Mouse (Mus musculus): Measurements from ENCODE around the gene Gcdh. TPM values are rescaled to one million over a fixed set of nuclear protein-coding genes. Genes with fewer than 3 reads are reported as not detected.

The Gcdh gene
- polyA plus RNA-seq, 1 experiment from 2014 or later: 44.7 TPM

- peak within 1 kb of the TSS; percentile 86 for H3K27ac ChIP-seq
- DNase-seq: peak; percentile 82
- WGBS (ENCODE audit: insufficient replicate concordance): 8% methylated on average over 44 of the region's 46 CpGs
- H3K9ac ChIP-seq: peak within 1 kb of the TSS; percentile 82
- ATAC-seq (ENCODE audit: low read depth): peak; percentile 72
- no peaks in the 10 kb centered on the region for H3K9me3 ChIP-seq (replicated peaks)
- peak within 1 kb of the TSS; percentile 100 for H3K4me2 ChIP-seq
- H3K4me1 ChIP-seq (replicated peaks): peaks cover 48% of the 10 kb centered on the region
- peaks cover 40% of the 10 kb centered on the region for H3K36me3 ChIP-seq
- peak within 1 kb of the TSS; percentile 70 for H3K4me3 ChIP-seq (replicated peaks)
- H3K27me3 ChIP-seq: no peaks in the 10 kb centered on the region
Measured at GRCm38 (mm10) chr8:84871376-84872308, 22.1 kb downstream of the Gcdh start, which contains the start of gene Syce2. Gene Syce2, plus strand, starts transcription at chr8:84872111.

- H3K36me3 ChIP-seq: peaks cover 38% of the 10 kb centered on the region
- H3K4me2 ChIP-seq: peak within 1 kb of the TSS; percentile 86
- H3K9me3 ChIP-seq (replicated peaks): no peaks in the 10 kb centered on the region
- ATAC-seq (ENCODE audit: low read depth): peak; percentile 89
- no peaks in the 10 kb centered on the region for H3K27me3 ChIP-seq
- WGBS (ENCODE audit: insufficient replicate concordance): under 1% methylated on average over 39 of the region's 39 CpGs
- H3K9ac ChIP-seq: peak within 1 kb of the TSS; percentile 88
- peak within 1 kb of the TSS; percentile 83 for H3K27ac ChIP-seq
- peak; percentile 89 for DNase-seq
- peaks cover 30% of the 10 kb centered on the region for H3K4me1 ChIP-seq (replicated peaks)
- peak within 1 kb of the TSS; percentile 79 for H3K4me3 ChIP-seq (replicated peaks)
Measured at GRCm38 (mm10) chr8:84856864-84857441, 36.8 kb downstream of the Gcdh start, which contains the start of gene Farsa. Gene Farsa, plus strand, starts transcription at chr8:84856989.

- Histone ChIP-seq H3K27me3 (no peaks in the 10 kb centered on the region), H3K4me2 (no peak overlapping the region; the same call in 1 of the 2 replicates), H3K4me3 (replicated peaks) (peak overlapping the region; percentile 79), H3K4me1 (replicated peaks) (peaks cover 27% of the 10 kb centered on the region), H3K9me3 (replicated peaks) (no peaks in the 10 kb centered on the region), H3K27ac (no peak overlapping the region), H3K36me3 (peaks cover 33% of the 10 kb centered on the region), H3K9ac (no peak overlapping the region)
- WGBS (ENCODE audit: insufficient replicate concordance): 89% methylated on average over 3 of the region's 3 CpGs
- DNase-seq: no peak
- ATAC-seq (ENCODE audit: low read depth): peak; percentile 4; the same call in 1 of the 2 replicates
Measured at GRCm38 (mm10) chr8:84856434-84856833, 37.3 kb downstream of the Gcdh start.

- peak overlapping the region; percentile 82 for H3K9ac ChIP-seq
- 9% methylated on average over 6 of the region's 6 CpGs for WGBS (ENCODE audit: insufficient replicate concordance)
Measured at GRCm38 (mm10) chr8:84847684-84848435, 45.9 kb downstream of the Gcdh start.

GRCm38 (mm10) chr8:84846722-84847572 is 46.8 kb downstream of the Gcdh start, which contains the start of gene Calr:
Gene Calr, minus strand, starts transcription at chr8:84846934.
- ATAC-seq (ENCODE audit: low read depth) (peak; percentile 98), DNase-seq (peak; percentile 100)
- H3K4me2 ChIP-seq: peak within 1 kb of the TSS; percentile 89
- H3K9ac ChIP-seq: peak within 1 kb of the TSS; percentile 92
- H3K27me3 ChIP-seq: no peaks in the 10 kb centered on the region
- peaks cover 42% of the 10 kb centered on the region for H3K36me3 ChIP-seq
- H3K9me3 ChIP-seq (replicated peaks): no peaks in the 10 kb centered on the region
- WGBS (ENCODE audit: insufficient replicate concordance): under 1% methylated on average over 54 of the region's 55 CpGs
- H3K4me3 ChIP-seq (replicated peaks): peak within 1 kb of the TSS; percentile 89
- H3K4me1 ChIP-seq (replicated peaks): peaks cover 56% of the 10 kb centered on the region
- H3K27ac ChIP-seq: peak within 1 kb of the TSS; percentile 97

More at GRCm38 (mm10) chr8:84847684-84848435, 45.9 kb downstream of the Gcdh start:
- Histone ChIP-seq H3K27ac (peak overlapping the region; percentile 97), H3K4me2 (peak overlapping the region; percentile 89), H3K36me3 (peaks cover 33% of the 10 kb centered on the region), H3K4me1 (replicated peaks) (peaks cover 48% of the 10 kb centered on the region), H3K9me3 (replicated peaks) (no peaks in the 10 kb centered on the region), H3K4me3 (replicated peaks) (peak overlapping the region; percentile 70), H3K27me3 (no peaks in the 10 kb centered on the region)
- DNase-seq (no peak), ATAC-seq (ENCODE audit: low read depth) (no peak)

- no peaks in the 10 kb centered on the region for H3K27me3 ChIP-seq
- DNase-seq: no peak
- peak overlapping the region; percentile 92 for H3K9ac ChIP-seq
- H3K4me3 ChIP-seq (replicated peaks): peak overlapping the region; percentile 89
- no peaks in the 10 kb centered on the region for H3K9me3 ChIP-seq (replicated peaks)
- peaks cover 64% of the 10 kb centered on the region for H3K4me1 ChIP-seq (replicated peaks)
- ATAC-seq (ENCODE audit: low read depth): peak; percentile 30
- under 1% methylated on average over 30 of the region's 30 CpGs for WGBS (ENCODE audit: insufficient replicate concordance)
- H3K4me2 ChIP-seq: peak overlapping the region; percentile 80
- peaks cover 49% of the 10 kb centered on the region for H3K36me3 ChIP-seq
- H3K27ac ChIP-seq: peak overlapping the region; percentile 91
Measured at GRCm38 (mm10) chr8:84846094-84846721, 47.5 kb downstream of the Gcdh start.

- H3K4me1 ChIP-seq (replicated peaks): peaks cover 69% of the 10 kb centered on the region
- WGBS (ENCODE audit: insufficient replicate concordance): 12% methylated on average over 12 of the region's 12 CpGs
- DNase-seq (no peak), ATAC-seq (ENCODE audit: low read depth) (no peak)
- peak overlapping the region; percentile 89 for H3K4me3 ChIP-seq (replicated peaks)
- peaks cover 51% of the 10 kb centered on the region for H3K36me3 ChIP-seq
- H3K27me3 ChIP-seq: no peaks in the 10 kb centered on the region
- H3K9me3 ChIP-seq (replicated peaks): no peaks in the 10 kb centered on the region
- peak overlapping the region; percentile 91 for H3K27ac ChIP-seq
- peak overlapping the region; percentile 92 for H3K9ac ChIP-seq
- H3K4me2 ChIP-seq: peak overlapping the region; percentile 80
Measured at GRCm38 (mm10) chr8:84845355-84846093, 48.2 kb downstream of the Gcdh start.

- H3K4me3 ChIP-seq (replicated peaks): peak overlapping the region; percentile 89
- H3K9ac ChIP-seq: peak overlapping the region; percentile 92
- DNase-seq (no peak), ATAC-seq (ENCODE audit: low read depth) (no peak)
- WGBS (ENCODE audit: insufficient replicate concordance): 80% methylated on average over 9 of the region's 9 CpGs
- H3K4me2 ChIP-seq: peak overlapping the region; percentile 80
- H3K27me3 ChIP-seq: no peaks in the 10 kb centered on the region
- no peaks in the 10 kb centered on the region for H3K9me3 ChIP-seq (replicated peaks)
- peaks cover 72% of the 10 kb centered on the region for H3K4me1 ChIP-seq (replicated peaks)
- peaks cover 51% of the 10 kb centered on the region for H3K36me3 ChIP-seq
- peak overlapping the region; percentile 54 for H3K27ac ChIP-seq
Measured at GRCm38 (mm10) chr8:84844397-84845070, 49.2 kb downstream of the Gcdh start.

GRCm38 (mm10) chr8:84841514-84841913 is 52.2 kb downstream of the Gcdh start:
- DNase-seq: no peak
- Histone ChIP-seq H3K9me3 (replicated peaks) (no peaks in the 10 kb centered on the region), H3K27me3 (no peaks in the 10 kb centered on the region), H3K36me3 (peaks cover 77% of the 10 kb centered on the region), H3K4me3 (replicated peaks) (no peak overlapping the region), H3K27ac (peak overlapping the region; percentile 98), H3K9ac (peak overlapping the region; percentile 24; the same call in 1 of the 2 replicates), H3K4me1 (replicated peaks) (peaks cover 85% of the 10 kb centered on the region), H3K4me2 (peak overlapping the region; percentile 15; the same call in 1 of the 2 replicates)
- 58% methylated on average over 1 of the region's 1 CpGs for WGBS (ENCODE audit: insufficient replicate concordance)
- no peak for ATAC-seq (ENCODE audit: low read depth)
